Mouse (Mus musculus) olfactory bulb, adult 2 months (tissue): ENCODE data around the gene Tlcd1. TPM values are rescaled to one million over a fixed set of nuclear protein-coding genes. Genes with fewer than 3 reads are reported as not detected.

Experiments
- H3K27ac ChIP-seq: fragments of 200-500 bp; 2 replicates; pipeline ENCODE4 v1.5.1; 2012; ENCODE audit warnings: low read depth, low read length; ENCODE audit not compliant: insufficient read depth
- H3K4me1 ChIP-seq: fragments of 200-500 bp; 2 replicates; pipeline ENCODE4 v1.6.1; 2012; ENCODE audit warnings: low read length; ENCODE audit not compliant: control insufficient read depth, insufficient read depth
- H3K4me3 ChIP-seq: fragments of 200-500 bp; 2 replicates; pipeline ENCODE4 v1.5.1; 2012; ENCODE audit warnings: mild to moderate bottlenecking, low read depth, low read length, moderate library complexity; ENCODE audit not compliant: insufficient read depth
- CTCF ChIP-seq: fragments of 200-500 bp; IDR thresholded peaks from 2 replicates; pipeline ENCODE4 v1.5.1; 2012; ENCODE audit warnings: low read depth, mild to moderate bottlenecking, low read length, moderate library complexity; ENCODE audit not compliant: insufficient read depth
- POLR2A ChIP-seq: fragments of 200-500 bp; IDR thresholded peaks from 2 replicates; pipeline ENCODE4 v1.6.1; 2012; ENCODE audit warnings: mild to moderate bottlenecking, low read depth, low read length, moderate library complexity; ENCODE audit not compliant: insufficient read depth
- WGBS: fragments of 180-500 bp; shearing (Covaris S2); methylation state at CpG from one replicate; pipeline ENCODE4 v1.1.7; 2018; 5-methylcytosine and 5-hydroxymethylcytosine counted together
- polyA plus RNA-seq: library from polyadenylated mRNA; stranded (reverse); fragments of >200 nt; gene quantifications from 2 replicates; pipeline ENCODE4 v1.2.4, GENCODE M21; 2012; ENCODE audit warnings: low replicate concordance; ENCODE audit not compliant: missing spikeins, insufficient read depth, insufficient read length

The Tlcd1 gene
- polyA plus RNA-seq, 1 experiment, result not detected

DNA sequence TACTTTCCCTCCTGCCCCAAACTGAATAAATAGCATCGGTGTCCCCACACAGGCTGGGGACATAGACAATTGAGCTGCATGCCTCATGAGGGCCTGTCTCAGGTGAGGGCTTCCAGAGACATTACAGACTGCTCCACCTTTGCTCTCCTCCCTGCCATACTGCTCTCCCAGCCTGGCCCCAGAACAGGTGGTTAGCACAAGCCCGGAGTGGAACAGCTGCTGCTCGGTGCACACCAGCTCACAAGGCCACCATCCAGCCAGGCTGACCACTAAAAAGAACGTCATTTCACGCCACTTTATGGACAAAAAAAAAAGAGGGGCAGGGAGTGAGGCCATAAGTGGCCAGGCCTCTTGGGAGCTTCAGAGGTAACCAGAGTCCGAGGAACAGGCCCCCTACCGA, 30.7 kb downstream of the Tlcd1 start:
- 88% methylated on average over 7 of the region's 7 CpGs for WGBS
- H3K4me1 ChIP-seq, result peaks cover 17% of the 10 kb centered on the region
- no peak overlapping the region for H3K4me3 ChIP-seq
- no peak for TF ChIP-seq POLR2A
- no peak overlapping the region for H3K27ac ChIP-seq

DNA sequence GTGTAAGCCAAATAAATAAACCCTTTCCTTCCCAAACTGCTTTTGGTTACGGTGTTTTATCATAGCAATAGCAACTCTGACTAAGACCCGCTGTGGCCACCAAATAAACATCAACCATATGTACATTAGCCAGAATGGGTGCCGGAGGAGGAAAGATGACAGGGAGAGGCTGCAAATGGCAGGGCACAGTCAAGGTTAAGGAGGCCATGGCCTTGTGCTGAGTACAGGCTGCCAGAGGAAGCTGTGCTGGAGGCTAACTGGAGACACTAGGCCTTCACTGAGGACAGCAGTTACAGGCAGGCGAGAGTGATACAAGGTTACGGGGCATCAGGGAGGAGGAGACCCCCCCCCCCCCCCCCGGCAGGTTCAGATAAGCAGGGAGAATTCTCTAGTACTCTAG, 33.4 kb downstream of the Tlcd1 start:
- H3K4me1 ChIP-seq, result peaks cover 17% of the 10 kb centered on the region
- 91% methylated on average over 6 of the region's 6 CpGs for WGBS
- H3K4me3 ChIP-seq, result no peak overlapping the region
- H3K27ac ChIP-seq, result no peak overlapping the region
- no peak for TF ChIP-seq POLR2A
- no peak for TF ChIP-seq CTCF

DNA sequence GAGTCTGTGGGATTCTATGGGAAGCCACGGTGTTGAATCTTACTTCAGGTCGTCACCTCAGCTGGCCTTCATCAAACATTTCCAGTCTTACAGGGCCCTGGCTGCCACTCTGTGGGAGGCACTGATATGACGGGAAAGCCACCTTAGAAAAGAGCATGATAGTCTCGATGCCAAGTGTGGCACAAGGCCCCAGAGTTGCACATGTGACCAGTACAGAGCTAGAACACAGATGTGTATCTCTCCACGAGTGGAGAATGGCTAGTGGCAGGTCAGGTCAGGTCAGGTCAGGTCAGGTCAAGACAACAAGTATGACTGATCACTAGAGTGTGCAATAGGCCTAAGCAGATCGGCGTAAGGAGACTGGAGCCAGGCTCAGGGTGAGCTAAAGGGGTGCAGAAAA, 34.1 kb downstream of the Tlcd1 start:
- Histone ChIP-seq H3K4me1 (peaks cover 15% of the 10 kb centered on the region), H3K4me3 (no peak overlapping the region), H3K27ac (no peak overlapping the region)
- WGBS, result 85% methylated on average over 7 of the region's 7 CpGs
- no peak for TF ChIP-seq CTCF
- no peak for TF ChIP-seq POLR2A

DNA sequence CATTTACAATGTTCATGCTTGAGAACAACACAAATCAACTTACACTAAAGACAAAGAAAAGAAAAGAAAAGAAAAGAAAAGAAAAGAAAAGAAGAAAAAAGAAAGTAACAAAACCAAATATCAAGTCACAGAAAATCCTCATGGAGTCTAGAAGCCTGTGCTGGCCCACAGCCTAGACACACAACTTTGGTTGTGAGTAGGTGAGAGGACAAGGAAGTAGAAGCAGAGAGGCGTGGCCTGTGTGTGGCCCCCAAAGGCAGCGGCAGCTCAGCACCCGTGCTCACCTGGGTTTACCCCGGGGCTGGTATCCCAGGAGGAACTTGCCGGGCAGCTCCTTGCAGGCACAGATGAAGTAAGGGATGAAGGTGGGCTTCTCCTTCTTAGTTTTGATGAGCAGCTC, 35.0 kb downstream of the Tlcd1 start:
- H3K27ac ChIP-seq, result no peak overlapping the region
- no peak for TF ChIP-seq POLR2A
- no peak for TF ChIP-seq CTCF
- WGBS, result 88% methylated on average over 5 of the region's 5 CpGs

DNA sequence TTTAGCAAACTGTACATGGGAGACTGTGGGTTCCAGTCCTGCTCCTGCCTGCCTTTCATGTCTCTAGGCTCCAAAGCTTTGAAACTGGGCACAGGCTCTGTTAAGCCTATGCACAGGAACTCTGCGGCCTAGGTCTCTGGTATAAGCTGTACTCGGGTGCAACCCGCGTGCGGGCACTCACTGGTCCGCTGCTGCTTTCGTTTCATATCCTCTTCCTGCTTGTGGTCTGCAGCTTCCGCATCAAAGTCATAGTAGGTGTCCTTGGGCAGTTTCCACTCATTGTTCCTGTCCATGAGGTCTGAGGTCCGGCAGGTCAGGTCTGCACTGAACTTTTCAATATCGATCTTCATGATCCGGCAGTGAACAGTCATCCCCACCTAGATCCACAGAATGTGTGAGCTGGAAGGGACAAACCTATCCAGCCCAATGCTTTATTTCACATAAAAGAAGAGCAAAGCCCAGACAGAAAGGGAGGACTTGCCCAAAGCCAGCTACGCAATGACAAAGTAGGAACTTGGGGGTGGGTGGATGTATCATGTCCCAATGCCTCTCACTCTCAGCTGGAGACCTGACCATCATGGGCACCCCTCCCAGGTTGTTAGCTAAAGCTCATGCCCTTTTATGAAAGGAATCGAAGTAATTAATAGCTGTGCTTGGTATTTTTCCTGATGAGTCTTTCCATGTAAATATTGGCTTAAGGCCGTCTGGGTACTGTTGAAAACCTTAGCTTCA, 36.7 kb downstream of the Tlcd1 start:
- Histone ChIP-seq H3K4me1 (no peaks in the 10 kb centered on the region), H3K4me3 (no peak overlapping the region), H3K27ac (no peak overlapping the region)
- no peak for TF ChIP-seq CTCF
- TF ChIP-seq POLR2A, result no peak
- 92% methylated on average over 14 of the region's 14 CpGs for WGBS

More for the DNA sequence above, 35.0 kb downstream of the Tlcd1 start:
- Histone ChIP-seq H3K4me3 (no peak overlapping the region), H3K4me1 (peaks cover 9% of the 10 kb centered on the region; the same call in 1 of the 2 replicates)

DNA sequence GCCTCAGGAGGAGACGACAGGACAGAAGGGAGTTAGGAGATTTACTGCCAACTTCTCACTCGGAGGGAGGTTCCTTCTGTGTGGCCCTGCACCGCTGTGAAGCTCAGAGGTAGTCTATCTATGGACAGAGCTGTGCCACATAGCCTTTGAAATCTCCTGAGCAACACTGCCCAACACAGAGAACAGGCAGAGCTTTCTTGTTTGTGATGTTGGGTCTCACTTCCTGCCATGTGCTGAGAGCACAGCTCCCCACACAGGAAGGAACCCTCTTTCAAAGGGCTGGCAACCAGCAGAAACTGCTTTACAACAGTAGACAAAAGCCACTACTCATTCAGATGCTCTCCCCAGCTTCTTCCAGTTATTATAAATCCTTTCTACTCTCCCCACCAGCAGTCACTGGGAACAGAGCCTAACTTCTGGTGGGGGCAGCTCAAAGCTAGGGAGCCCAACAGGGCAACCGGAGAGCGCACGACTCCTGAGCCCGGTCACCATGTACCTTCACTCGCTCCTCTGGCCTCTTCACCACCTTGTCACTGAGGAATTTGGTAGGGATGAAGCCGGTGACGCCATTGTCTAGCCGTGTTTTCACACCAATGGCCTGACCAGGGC, 39.3 kb downstream of the Tlcd1 start:
- 56% methylated on average over 11 of the region's 11 CpGs for WGBS
- TF ChIP-seq CTCF, result no peak
- no peak for TF ChIP-seq POLR2A
- no peaks in the 10 kb centered on the region for H3K4me1 ChIP-seq

DNA sequence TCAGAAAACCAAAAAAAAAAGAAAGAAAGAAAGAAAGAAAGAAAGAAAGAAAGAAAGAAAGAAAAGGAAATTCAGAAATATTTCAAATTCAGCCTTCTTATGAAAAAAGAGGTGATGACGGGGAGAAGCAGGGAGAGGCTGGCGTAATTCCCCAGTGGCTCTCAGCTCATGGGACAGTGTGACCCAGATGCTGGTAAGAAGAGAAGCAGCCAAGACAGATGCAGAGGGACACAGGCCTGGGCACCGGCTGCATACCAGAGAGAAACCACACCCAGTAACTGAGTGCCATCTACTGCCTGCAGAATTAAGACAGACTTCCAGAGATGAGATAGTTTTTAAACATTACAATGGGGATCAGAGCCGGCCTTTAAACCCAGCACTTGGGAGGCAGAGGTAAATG, 47.1 kb downstream of the Tlcd1 start:
- TF ChIP-seq CTCF (no peak), POLR2A (no peak)
- 83% methylated on average over 4 of the region's 4 CpGs for WGBS
- Histone ChIP-seq H3K27ac (no peak overlapping the region), H3K4me3 (no peak overlapping the region), H3K4me1 (no peaks in the 10 kb centered on the region)

More for the DNA sequence above, 39.3 kb downstream of the Tlcd1 start:
- no peak overlapping the region for H3K4me3 ChIP-seq
- peak overlapping the region; percentile 81 for H3K27ac ChIP-seq

Other genes with a start within 250 kb of the Tlcd1 start
- 109 TPM in 1 of 2 replicates, not detected in the other for gene Sez6, start 245.9 kb upstream of the Tlcd1 start, polyA plus RNA-seq
- gene Phf12, start 194.0 kb upstream of the Tlcd1 start, polyA plus RNA-seq, result 389 TPM in 1 of 2 replicates, not detected in the other
- gene Dhrs13, start 144.4 kb upstream of the Tlcd1 start, polyA plus RNA-seq, result not detected in 2 replicates
- not detected in 2 replicates for gene Flot2, start 138.8 kb upstream of the Tlcd1 start, polyA plus RNA-seq
- not detected in 2 replicates for gene Eral1, start 96.3 kb upstream of the Tlcd1 start, polyA plus RNA-seq
- gene Fam222b, start 82.1 kb upstream of the Tlcd1 start, polyA plus RNA-seq, result not detected in 2 replicates
- not detected in 2 replicates for gene Traf4, start 11.1 kb upstream of the Tlcd1 start, polyA plus RNA-seq
- not detected in 2 replicates for gene Nek8, start within 50 bp of the Tlcd1 start, polyA plus RNA-seq
- gene Rpl23a, start 6.9 kb downstream of the Tlcd1 start, polyA plus RNA-seq, result 1,288 TPM in 1 of 2 replicates, not detected in the other
- not detected in 2 replicates for gene Rab34, start 11.7 kb downstream of the Tlcd1 start, polyA plus RNA-seq
- gene Proca1, start 16.7 kb downstream of the Tlcd1 start, polyA plus RNA-seq, result not detected in 2 replicates
- not detected in 2 replicates for gene Sdf2, start 69.0 kb downstream of the Tlcd1 start, polyA plus RNA-seq
- 62.3 TPM in 1 of 2 replicates, not detected in the other for gene Supt6, start 69.3 kb downstream of the Tlcd1 start, polyA plus RNA-seq
- gene 2610507B11Rik, start 85.0 kb downstream of the Tlcd1 start, polyA plus RNA-seq, result 122 and 503 TPM in 2 replicates
- gene BC030499, start 114.1 kb downstream of the Tlcd1 start, polyA plus RNA-seq, result not detected in 2 replicates
- gene Spag5, start 124.8 kb downstream of the Tlcd1 start, polyA plus RNA-seq, result not detected in 2 replicates
- 410 and 562 TPM in 2 replicates for gene Aldoc, start 146.3 kb downstream of the Tlcd1 start, polyA plus RNA-seq
- not detected in 2 replicates for gene Pigs, start 151.7 kb downstream of the Tlcd1 start, polyA plus RNA-seq
- gene Unc119, start 166.8 kb downstream of the Tlcd1 start, polyA plus RNA-seq, result not detected in 2 replicates
- gene Foxn1, start 209.8 kb downstream of the Tlcd1 start, polyA plus RNA-seq, result not detected in 2 replicates
- gene Slc13a2, start 245.5 kb downstream of the Tlcd1 start, polyA plus RNA-seq, result not detected in 2 replicates